Mouse (Mus musculus): ENCODE measurements at regions not wholly inside any gene's neighbourhood (a gene's known extent, or its start where the extent isn't known, plus 50 kb on each side); places are given as distances from the start of the nearest gene placed in this dataset.

GRCm38 (mm10) chr3:105220641-105221040 is 154.0 kb downstream of the 4930564D02Rik start:
- Histone ChIP-seq H3K4me3 (ENCODE audit: insufficient read depth, low read length) (no peak overlapping the region), H3K4me1 (ENCODE audit: control insufficient read depth, insufficient read depth, low read length) (peaks cover 20% of the 10 kb centered on the region), H3K27ac (ENCODE audit: insufficient read depth, low read length) (no peak overlapping the region)
- TF ChIP-seq POLR2A (IDR thresholded peaks at IDR 0.05; ENCODE audit: low read depth, low read length) (no peak), CTCF (IDR thresholded peaks at IDR 0.05; ENCODE audit: borderline replicate concordance, insufficient read depth, low read length) (no peak)

GRCm38 (mm10) chr3:105222925-105223324 is 156.3 kb downstream of the 4930564D02Rik start:
- Histone ChIP-seq H3K4me1 (ENCODE audit: control insufficient read depth, insufficient read depth, low read length) (peaks cover 20% of the 10 kb centered on the region), H3K4me3 (ENCODE audit: insufficient read depth, low read length) (no peak overlapping the region), H3K27ac (ENCODE audit: insufficient read depth, low read length) (no peak overlapping the region)
- TF ChIP-seq CTCF (IDR thresholded peaks at IDR 0.05; ENCODE audit: borderline replicate concordance, insufficient read depth, low read length) (no peak), POLR2A (IDR thresholded peaks at IDR 0.05; ENCODE audit: low read depth, low read length) (no peak)

GRCm38 (mm10) chr3:105223671-105224070 is 157.0 kb downstream of the 4930564D02Rik start:
- Histone ChIP-seq H3K27ac (ENCODE audit: insufficient read depth, low read length) (no peak overlapping the region), H3K4me3 (ENCODE audit: insufficient read depth, low read length) (no peak overlapping the region)
- TF ChIP-seq CTCF (IDR thresholded peaks at IDR 0.05; ENCODE audit: borderline replicate concordance, insufficient read depth, low read length) (no peak), POLR2A (IDR thresholded peaks at IDR 0.05; ENCODE audit: low read depth, low read length) (no peak)

GRCm38 (mm10) chr3:105227551-105227950 is 160.9 kb downstream of the 4930564D02Rik start:
- Histone ChIP-seq H3K27ac (ENCODE audit: insufficient read depth, low read length) (no peak overlapping the region), H3K4me3 (ENCODE audit: insufficient read depth, low read length) (no peak overlapping the region), H3K4me1 (ENCODE audit: control insufficient read depth, insufficient read depth, low read length) (peaks cover 17% of the 10 kb centered on the region)
- TF ChIP-seq POLR2A (IDR thresholded peaks at IDR 0.05; ENCODE audit: low read depth, low read length), result no peak
- TF ChIP-seq CTCF (IDR thresholded peaks at IDR 0.05; ENCODE audit: borderline replicate concordance, insufficient read depth, low read length), result no peak

More at GRCm38 (mm10) chr3:105223671-105224070, 157.0 kb downstream of the 4930564D02Rik start:
- H3K4me1 ChIP-seq (ENCODE audit: control insufficient read depth, insufficient read depth, low read length), result peaks cover 20% of the 10 kb centered on the region

- Histone ChIP-seq H3K4me3 (ENCODE audit: insufficient read depth, low read length) (no peak overlapping the region), H3K4me1 (ENCODE audit: control insufficient read depth, insufficient read depth, low read length) (peaks cover 10% of the 10 kb centered on the region), H3K27ac (ENCODE audit: insufficient read depth, low read length) (no peak overlapping the region)
- TF ChIP-seq POLR2A (IDR thresholded peaks at IDR 0.05; ENCODE audit: low read depth, low read length), result no peak
- no peak for TF ChIP-seq CTCF (IDR thresholded peaks at IDR 0.05; ENCODE audit: borderline replicate concordance, insufficient read depth, low read length)
These were observed 161.8 kb downstream of the 4930564D02Rik start for GRCm38 (mm10) chr3:105228401-105228800.

- TF ChIP-seq CTCF (IDR thresholded peaks at IDR 0.05; ENCODE audit: borderline replicate concordance, insufficient read depth, low read length), result no peak
- TF ChIP-seq POLR2A (IDR thresholded peaks at IDR 0.05; ENCODE audit: low read depth, low read length), result no peak
- no peaks in the 10 kb centered on the region for H3K4me1 ChIP-seq (ENCODE audit: control insufficient read depth, insufficient read depth, low read length)
- H3K27ac ChIP-seq (ENCODE audit: insufficient read depth, low read length), result no peak overlapping the region
- H3K4me3 ChIP-seq (ENCODE audit: insufficient read depth, low read length), result no peak overlapping the region
These were observed 174.4 kb downstream of the 4930564D02Rik start for GRCm38 (mm10) chr3:105241048-105241447.

GRCm38 (mm10) chr3:105257096-105257495 is 190.5 kb downstream of the 4930564D02Rik start:
- TF ChIP-seq POLR2A (IDR thresholded peaks at IDR 0.05; ENCODE audit: low read depth, low read length) (no peak), CTCF (IDR thresholded peaks at IDR 0.05; ENCODE audit: borderline replicate concordance, insufficient read depth, low read length) (no peak)
- Histone ChIP-seq H3K27ac (ENCODE audit: insufficient read depth, low read length) (no peak overlapping the region), H3K4me3 (ENCODE audit: insufficient read depth, low read length) (no peak overlapping the region), H3K4me1 (ENCODE audit: control insufficient read depth, insufficient read depth, low read length) (no peaks in the 10 kb centered on the region)

- Histone ChIP-seq H3K4me1 (ENCODE audit: control insufficient read depth, insufficient read depth, low read length) (no peaks in the 10 kb centered on the region), H3K27ac (ENCODE audit: insufficient read depth, low read length) (no peak overlapping the region), H3K4me3 (ENCODE audit: insufficient read depth, low read length) (no peak overlapping the region)
- TF ChIP-seq CTCF (IDR thresholded peaks at IDR 0.05; ENCODE audit: borderline replicate concordance, insufficient read depth, low read length), result no peak
- TF ChIP-seq POLR2A (IDR thresholded peaks at IDR 0.05; ENCODE audit: low read depth, low read length), result no peak
These were observed 176.9 kb upstream of the Kcnd3 start for GRCm38 (mm10) chr3:105275241-105275640.

GRCm38 (mm10) chr3:105280971-105281370 is 171.2 kb upstream of the Kcnd3 start:
- TF ChIP-seq CTCF (IDR thresholded peaks at IDR 0.05; ENCODE audit: borderline replicate concordance, insufficient read depth, low read length) (no peak), POLR2A (IDR thresholded peaks at IDR 0.05; ENCODE audit: low read depth, low read length) (no peak)
- Histone ChIP-seq H3K27ac (ENCODE audit: insufficient read depth, low read length) (no peak overlapping the region), H3K4me1 (ENCODE audit: control insufficient read depth, insufficient read depth, low read length) (no peaks in the 10 kb centered on the region), H3K4me3 (ENCODE audit: insufficient read depth, low read length) (no peak overlapping the region)

- Histone ChIP-seq H3K27ac (ENCODE audit: insufficient read depth, low read length) (no peak overlapping the region), H3K4me1 (ENCODE audit: control insufficient read depth, insufficient read depth, low read length) (no peaks in the 10 kb centered on the region), H3K4me3 (ENCODE audit: insufficient read depth, low read length) (no peak overlapping the region)
- TF ChIP-seq CTCF (IDR thresholded peaks at IDR 0.05; ENCODE audit: borderline replicate concordance, insufficient read depth, low read length) (no peak), POLR2A (IDR thresholded peaks at IDR 0.05; ENCODE audit: low read depth, low read length) (no peak)
These were observed 170.4 kb upstream of the Kcnd3 start for GRCm38 (mm10) chr3:105281686-105282085.

- no peak for TF ChIP-seq CTCF (IDR thresholded peaks at IDR 0.05; ENCODE audit: borderline replicate concordance, insufficient read depth, low read length)
- no peak for TF ChIP-seq POLR2A (IDR thresholded peaks at IDR 0.05; ENCODE audit: low read depth, low read length)
- no peaks in the 10 kb centered on the region for H3K4me1 ChIP-seq (ENCODE audit: control insufficient read depth, insufficient read depth, low read length)
- no peak overlapping the region for H3K4me3 ChIP-seq (ENCODE audit: insufficient read depth, low read length)
- no peak overlapping the region for H3K27ac ChIP-seq (ENCODE audit: insufficient read depth, low read length)
These were observed 153.9 kb upstream of the Kcnd3 start for GRCm38 (mm10) chr3:105298273-105298672.
